Comparison of ENCODE assay signal across 9 mouse cellular contexts in the genomic region with DNA sequence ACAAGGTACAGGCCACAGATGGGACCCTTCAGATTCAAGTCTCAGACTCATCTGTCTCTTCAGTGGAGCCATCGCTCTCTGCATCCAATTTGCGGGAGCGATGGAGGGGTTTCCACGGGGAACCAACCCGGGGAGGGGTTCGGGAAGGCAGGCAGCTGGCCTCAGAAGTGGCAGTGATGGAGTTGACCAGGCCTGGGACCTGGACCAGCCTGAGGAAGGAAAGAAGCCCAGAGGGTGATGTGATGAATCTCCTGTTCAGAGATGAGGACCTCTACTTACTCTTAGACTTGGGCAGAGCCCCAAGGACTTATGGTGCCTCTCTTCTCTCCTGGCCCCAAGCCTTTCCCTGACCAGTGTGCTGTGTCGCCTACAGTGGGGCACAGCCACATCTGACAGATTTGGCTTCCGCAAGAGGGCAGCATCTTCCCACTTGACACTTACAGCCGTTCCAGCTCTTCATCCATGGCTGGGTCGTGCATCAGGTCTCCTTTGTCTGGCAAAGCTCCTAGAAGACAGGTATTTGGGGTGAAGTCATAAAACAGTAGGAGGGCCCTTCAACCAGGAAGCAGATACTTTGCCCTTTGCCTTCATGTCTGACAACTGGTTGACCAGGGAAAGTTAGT. TPM values are rescaled to one million over a fixed set of nuclear protein-coding genes. Genes with fewer than 3 reads are reported as not detected.
DNase-seq lines count a peak whose midpoint lies in the region; ATAC-seq lines count a peak whose summit lies in the region.
"Had no signal": no experiment of that assay in that cellular context is flagged by ENCODE, and none has a peak within 500 bp of the region (broad histone marks: within the 10 kb centered on the region; RNA-seq: fewer than 3 reads in every experiment).

No protein-coding gene starts in this region.

- no peak overlapping the region for H3K9ac ChIP-seq in midbrain, embryonic 13.5 days (replicated peaks)

- DNase-seq in thymus, postnatal 0 days (ENCODE audit: low spot score): peak; percentile 42
- DNase-seq in thymus, adult 18-20 months: no peak
- DNase-seq in cerebellum, postnatal 10 days: peak; percentile 86 to 88
- DNase-seq in gastrocnemius, postnatal 14 days: peak; percentile 44
- peak; percentile 62 for DNase-seq in large intestine, adult 2 months (ENCODE audit: low read depth, low spot score)
- no peak for DNase-seq in Muller cell, postnatal 12 days (ENCODE audit: inconsistent ontology term)

- H3K9me3 ChIP-seq in midbrain, embryonic 13.5 days: no peaks in the 10 kb centered on the region
- H3K9me3 ChIP-seq: megakaryocyte, embryonic 14.5 days had no signal

- H3K27me3 ChIP-seq in midbrain, embryonic 13.5 days: no peaks in the 10 kb centered on the region
- H3K27me3 ChIP-seq: megakaryocyte, embryonic 14.5 days had no signal

- WGBS in large intestine, adult 2 months: 28% methylated on average over 10 of the region's 10 CpGs
- WGBS in midbrain, embryonic 13.5 days: 39% methylated on average over 10 of the region's 10 CpGs

- no peak overlapping the region for H3K4me3 ChIP-seq in midbrain, embryonic 13.5 days (replicated peaks)
- H3K4me3 ChIP-seq: erythroblast, embryonic 14.5 days; megakaryocyte, embryonic 14.5 days had no signal

- H3K27ac ChIP-seq in midbrain, embryonic 13.5 days: 0 out of 2 replicates have a peak overlapping the region, but pooled peaks have one; percentile 19

- peaks cover 6% of the 10 kb centered on the region; the same call in 1 of the 2 replicates for H3K4me1 ChIP-seq in midbrain, embryonic 13.5 days (replicated peaks)

- H3K4me2 ChIP-seq in midbrain, embryonic 13.5 days (replicated peaks): no peak overlapping the region

- peaks cover 61% of the 10 kb centered on the region for H3K36me3 ChIP-seq in midbrain, embryonic 13.5 days

- intact Hi-C loops in gastrocnemius, postnatal 14 days (cut with DNase I; ENCODE audit: low total_unique reads): no loop called here

- ATAC-seq in midbrain, embryonic 13.5 days: peak; percentile 81

RNA-seq across cellular contexts. Expression of gene Arfgap2, which starts 14.1 kb away (rescaled TPM):
- polyA plus RNA-seq in thymus, postnatal 0 days (2015; fragmentation: Nextera tagmentation; extraction: Ambion mirVana): 95.7 and 99.8 TPM in 2 replicates
- total RNA-seq in gastrocnemius, postnatal 14 days (2021): 100 to 1,000 TPM in 1 of 2 experiments, 10 to 100 TPM in 1; 74.4 to 104 TPM
- polyA plus RNA-seq in large intestine, adult 2 months (2012; rRNA removed): 32.7 and 34.7 TPM in 2 replicates
- polyA plus RNA-seq in midbrain, embryonic 13.5 days (2015; fragmentation: Nextera tagmentation; extraction: Ambion mirVana): 82.6 and 84.5 TPM in 2 replicates

RNA-seq across cellular contexts. Expression of gene Pacsin3, which starts 23.1 kb away (rescaled TPM):
- polyA plus RNA-seq in thymus, postnatal 0 days (2015; fragmentation: Nextera tagmentation; extraction: Ambion mirVana): 4.3 and 5.9 TPM in 2 replicates
- total RNA-seq in gastrocnemius, postnatal 14 days (2021): 100 to 1,000 TPM; 282 to 292 TPM
- polyA plus RNA-seq in large intestine, adult 2 months (2012; rRNA removed): 2.8 and 3.7 TPM in 2 replicates
- 15.6 and 16.2 TPM in 2 replicates for polyA plus RNA-seq in midbrain, embryonic 13.5 days (2015; fragmentation: Nextera tagmentation; extraction: Ambion mirVana)
- polyA plus RNA-seq: erythroblast, embryonic 14.5 days had no signal

RNA-seq across cellular contexts. Expression of gene Ddb2, which starts 42.1 kb away (rescaled TPM):
- polyA plus RNA-seq in thymus, postnatal 0 days (2015; fragmentation: Nextera tagmentation; extraction: Ambion mirVana): 33.7 and 35.8 TPM in 2 replicates
- 1 to 10 TPM; 3.1 to 4.1 TPM for total RNA-seq in gastrocnemius, postnatal 14 days (2021)
- 10.3 and 14.4 TPM in 2 replicates for polyA plus RNA-seq in large intestine, adult 2 months (2012; rRNA removed)
- 15.1 TPM in 2 replicates for polyA plus RNA-seq in midbrain, embryonic 13.5 days (2015; fragmentation: Nextera tagmentation; extraction: Ambion mirVana)

Comparison
In these comparisons a context has a peak if more than half of its experiments do, and no peak if none do; other contexts are left out.
1. DNase-seq: peak in thymus, postnatal 0 days (single experiment), cerebellum, postnatal 10 days (2 of 2), gastrocnemius, postnatal 14 days (single experiment) and large intestine, adult 2 months (single experiment); none in thymus, adult 18-20 months (0 of 2) and Muller cell, postnatal 12 days (single experiment).